Mouse (Mus musculus) cerebellum, postnatal 25 days (tissue): Measurements from ENCODE around the gene Phldb2.

ENCODE experiments used
- DNase-seq, 2 experiments: peaks; one replicate each; pipeline ENCODE4 v3.0.0; 2021; ENCODE audit warnings: mixed read lengths in 2 of 2

The Phldb2 gene

DNA sequence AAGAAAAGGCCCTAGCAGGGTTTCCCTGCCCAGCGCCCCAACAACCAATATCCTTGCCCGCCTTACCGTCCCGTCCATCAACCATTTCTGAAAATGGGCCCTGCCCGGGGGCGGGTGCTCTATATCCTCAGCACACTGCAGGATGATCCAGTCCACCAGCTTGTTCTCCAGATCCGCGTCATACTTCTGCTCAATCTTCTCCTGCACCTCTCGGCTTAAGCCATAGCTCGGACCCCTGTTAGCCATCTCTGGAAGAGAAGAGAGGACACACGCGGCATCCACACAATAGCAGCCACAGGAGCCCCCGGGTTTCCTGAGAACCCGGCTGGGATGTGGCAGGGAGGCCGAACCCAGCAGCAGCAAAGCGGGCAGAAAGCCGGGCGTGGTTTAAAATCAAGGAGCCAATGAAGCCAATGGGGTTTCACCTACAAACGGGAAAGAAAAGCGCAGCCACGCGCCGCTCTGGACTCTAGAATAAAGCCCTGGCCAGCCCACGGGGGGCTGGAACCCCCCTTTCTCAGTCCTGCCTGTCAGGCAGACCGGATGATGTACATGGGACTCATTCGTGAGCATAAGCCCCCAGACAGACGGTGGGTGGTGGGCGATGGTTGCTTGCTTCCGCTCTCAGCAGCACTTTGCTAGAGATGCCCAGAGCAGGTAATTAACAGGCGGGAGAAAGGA is 229.2 kb downstream of the Phldb2 start, which contains the start of gene Tagln3:
Gene Tagln3 (minus strand): TSS at position 548 of the 681 bp plus-strand sequence.
- DNase-seq, result peak; percentile 86 to 88

DNA sequence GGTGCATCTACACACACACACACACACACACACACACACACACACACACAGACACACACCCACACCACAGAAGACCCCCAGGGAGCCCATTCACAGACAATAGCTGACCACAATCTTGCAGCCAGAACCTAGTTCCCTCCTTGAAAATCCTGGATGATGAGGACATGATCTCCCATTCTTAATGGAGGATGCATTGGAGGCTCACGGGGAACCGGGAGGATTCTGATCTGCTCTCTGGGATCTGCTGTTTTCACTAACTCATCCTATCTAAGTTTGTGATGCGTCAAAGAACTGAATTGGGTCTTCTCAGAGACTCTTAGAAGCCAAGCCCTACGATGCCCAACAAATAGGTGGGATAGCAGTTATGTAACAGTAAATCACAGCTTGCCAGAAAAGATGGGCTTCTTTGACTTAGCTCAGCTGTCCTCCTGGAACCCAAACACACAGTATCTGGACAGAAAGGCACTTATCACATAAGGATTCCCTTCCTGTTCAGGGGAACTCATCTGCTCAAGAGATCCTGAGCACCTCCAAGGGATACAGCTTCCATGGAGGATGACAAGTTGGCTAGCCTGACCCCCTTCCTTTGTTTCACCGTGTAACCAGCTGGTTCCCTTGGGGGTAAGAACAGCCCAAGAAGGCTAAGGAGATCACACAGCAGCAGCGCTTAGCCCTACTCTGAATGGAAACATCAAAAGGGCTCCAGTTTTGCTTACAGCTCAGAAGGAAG is 230.1 kb downstream of the Phldb2 start:
- peak; percentile 47 to 64 for DNase-seq

- peak; percentile 68 to 69 for DNase-seq
Measured at GRCm38 (mm10) chr16:45722460-45722951, 230.9 kb downstream of the Phldb2 start.

DNA sequence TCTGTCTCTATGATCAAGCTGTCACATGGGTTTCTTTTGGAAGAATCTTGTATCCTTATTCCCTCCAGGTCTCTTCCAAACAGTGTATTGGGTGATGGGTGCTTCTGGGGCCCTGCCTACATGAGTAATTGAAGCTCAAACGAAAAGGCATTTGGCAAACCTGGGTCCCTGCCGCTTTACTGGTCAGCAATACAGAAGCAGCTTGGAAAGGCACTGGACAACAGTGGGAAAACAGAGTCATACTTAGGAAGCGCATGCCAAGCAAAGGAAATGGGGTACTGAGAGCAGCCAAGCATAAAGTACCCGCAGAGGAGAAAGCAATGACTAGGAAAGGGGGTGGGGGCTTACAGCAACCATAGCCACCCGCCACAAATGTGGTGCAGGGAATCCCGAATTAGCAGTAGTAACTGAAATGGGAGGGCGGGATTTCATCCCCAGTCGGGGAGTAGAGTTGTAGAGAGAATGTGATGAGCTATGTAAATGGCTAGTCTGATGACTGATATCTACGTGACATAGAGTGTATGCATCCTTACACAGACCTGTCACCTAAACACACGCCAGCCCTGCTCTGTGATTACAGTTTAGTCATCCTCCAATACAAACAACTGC is 233.3 kb downstream of the Phldb2 start:
- peak; percentile 63 to 64 for DNase-seq

GRCm38 (mm10) chr16:45718296-45718695 is 235.1 kb downstream of the Phldb2 start:
- DNase-seq, result no peak

GRCm38 (mm10) chr16:45714489-45715150 is 238.8 kb downstream of the Phldb2 start:
- DNase-seq, result no peak

DNA sequence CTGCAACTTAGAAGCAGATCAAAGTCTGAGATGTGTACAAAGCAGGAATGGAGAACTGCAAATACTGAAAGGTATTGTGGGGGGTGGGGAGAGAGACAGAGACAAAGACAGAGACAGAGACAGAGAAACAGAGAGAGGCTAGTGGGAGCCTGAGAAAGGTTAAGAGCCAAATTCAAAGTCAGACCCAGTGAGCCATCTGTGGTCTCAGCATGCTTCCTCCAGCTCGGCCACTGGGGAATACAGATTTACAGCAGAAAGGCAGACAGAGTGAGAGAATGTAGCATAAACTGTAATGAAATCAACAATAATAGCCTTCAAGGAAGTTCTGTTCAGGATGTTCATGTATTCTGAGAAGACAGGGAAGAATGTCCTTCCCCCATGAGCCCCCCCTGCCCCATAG is 239.5 kb downstream of the Phldb2 start:
- DNase-seq, result peak; percentile 36 to 41

DNA sequence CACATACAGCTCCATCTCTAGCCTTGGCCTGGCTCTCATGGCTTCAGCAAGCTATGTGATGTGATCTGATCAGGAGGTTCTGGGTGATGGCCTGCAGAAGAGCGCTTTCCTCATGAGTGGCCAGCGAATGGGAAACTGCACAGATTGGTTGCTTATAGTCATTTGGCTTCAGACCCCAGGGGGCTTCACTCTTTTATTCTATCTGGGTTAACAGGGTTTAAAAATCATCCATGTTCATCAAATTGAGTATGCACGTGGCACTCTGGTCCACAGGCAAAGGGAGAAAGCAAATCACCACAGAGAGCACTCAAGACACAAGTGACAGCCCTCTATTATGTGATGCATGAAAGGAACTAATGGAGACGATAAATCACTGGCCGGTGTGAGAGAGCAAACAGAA is 240.1 kb downstream of the Phldb2 start:
- DNase-seq, result no peak

GRCm38 (mm10) chr16:45711263-45711662 is 242.1 kb downstream of the Phldb2 start:
- peak; percentile 40 to 48 for DNase-seq

DNA sequence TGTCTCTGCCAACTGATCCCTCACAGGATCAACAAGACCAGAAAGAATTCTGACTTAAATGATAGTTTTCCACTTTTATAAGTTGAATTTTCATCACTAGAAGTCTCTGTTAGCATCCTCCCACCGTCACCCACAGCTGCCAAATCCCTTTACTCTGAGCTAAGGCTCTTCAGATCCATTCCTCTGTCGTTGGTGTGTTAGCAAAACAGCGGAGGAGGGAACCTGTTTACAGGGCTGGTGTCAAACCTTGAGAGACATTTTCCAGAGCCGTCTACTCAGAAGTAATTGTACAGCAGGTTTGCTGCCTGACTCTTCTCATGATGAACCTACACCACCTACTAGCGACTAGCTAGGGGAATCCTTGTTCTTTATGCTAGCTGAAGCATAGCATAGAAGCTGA is 254.1 kb downstream of the Phldb2 start:
- no peak for DNase-seq

GRCm38 (mm10) chr16:45697996-45698395 is 255.4 kb downstream of the Phldb2 start:
- no peak for DNase-seq
